Mouse (Mus musculus) testis, adult 2 months (tissue): ENCODE measurements around the gene Egfl8.

Experiments
- CTCF ChIP-seq: fragments of 200-500 bp; IDR thresholded peaks from 2 replicates; pipeline ENCODE4 v1.5.1; 2012; ENCODE audit warnings: low read depth, mild to moderate bottlenecking, inconsistent platforms, low read length, moderate library complexity; ENCODE audit not compliant: control insufficient read depth, insufficient read depth, insufficient replicate concordance
- POLR2A ChIP-seq: fragments of 200-500 bp; IDR thresholded peaks from 2 replicates; pipeline ENCODE4 v1.6.1; 2012; ENCODE audit warnings: low read depth, mild to moderate bottlenecking, inconsistent platforms, low read length, moderate library complexity; ENCODE audit not compliant: control insufficient read depth

DNA sequence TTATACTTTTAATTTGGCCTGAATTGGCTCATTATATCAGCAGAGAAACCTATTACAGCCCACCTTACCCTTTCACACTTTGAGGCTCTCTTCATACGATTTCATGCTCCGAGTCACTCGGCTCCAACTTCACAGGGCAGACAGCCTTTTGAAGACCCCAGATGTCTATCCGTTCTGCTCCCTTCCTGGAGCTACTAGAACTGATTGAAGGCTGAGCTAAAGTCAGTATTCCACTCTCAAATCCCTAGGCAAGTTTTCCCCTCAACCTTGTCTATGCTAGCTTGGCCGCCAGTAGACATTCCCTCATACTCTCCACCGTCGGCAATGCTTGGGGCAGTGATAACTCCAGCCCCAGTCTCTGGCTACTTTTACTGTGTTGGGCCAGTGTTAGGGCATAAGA, 26.6 kb downstream of the Egfl8 start:
- no peak for TF ChIP-seq POLR2A
- TF ChIP-seq CTCF, result no peak
